In genomic region chr7:127768997-127769593, GRCm38 (mm10) we compare ENCODE assay signal across 8 mouse cellular contexts. TPM values are rescaled to one million over a fixed set of nuclear protein-coding genes. Genes with fewer than 3 reads are reported as not detected.
DNase-seq lines count a peak whose midpoint lies in the region; ATAC-seq and TF ChIP-seq lines count a peak whose summit lies in the region.

No protein-coding gene starts in this region.

- peaks cover 14% of the 10 kb centered on the region for H3K79me2 ChIP-seq in CH12.LX (replicated peaks; ENCODE audit: control insufficient read depth, extremely low read depth, insufficient read depth, poor library complexity, severe bottlenecking)

- dilution Hi-C loops in CH12.LX (cut with MboI; ENCODE audit: extremely low pct_ligation_motif_present, extremely low pct_unique_long_range_greater_than_20kb, low sequenced_read_pairs), result no loop called here

- peak; percentile 65 for DNase-seq in CH12.LX (ENCODE audit: extremely low read depth)
- DNase-seq in forebrain, embryonic 11.5 days (ENCODE audit: low spot score), result peak; percentile 87
- peak; percentile 97 for DNase-seq in kidney, postnatal 25 days
- peak; percentile 76 to 83 (median 77) for DNase-seq in liver, embryonic 14.5 days (ENCODE audit: low read depth in 3 of 3, low spot score in 3 of 3)
- DNase-seq in neural tube, embryonic 11.5 days (ENCODE audit: low spot score), result peak; percentile 89

- H3K4me3 ChIP-seq in CH12.LX (replicated peaks in 1 of 3; ENCODE audit: low read depth in 2 of 3, low read length in 2 of 3, poor library complexity in 1 of 3), result peak overlapping the region; percentile 77 to 87 (median 78)
- H3K4me3 ChIP-seq in brown adipose tissue, adult 24 weeks (ENCODE audit: insufficient read depth, low read depth, low read length), result peak overlapping the region; percentile 85
- H3K4me3 ChIP-seq in forebrain, embryonic 11.5 days (ENCODE audit: low read depth, low read length), result peak overlapping the region; percentile 35
- H3K4me3 ChIP-seq in heart, embryonic 16.5 days (ENCODE audit: low read length), result peak overlapping the region; percentile 69
- peak overlapping the region; percentile 58 to 72 for H3K4me3 ChIP-seq in liver, embryonic 14.5 days (ENCODE audit: insufficient read depth in 1 of 2, low read depth in 2 of 2, low read length in 2 of 2)
- H3K4me3 ChIP-seq in neural tube, embryonic 11.5 days (ENCODE audit: low read depth, low read length), result peak overlapping the region; percentile 45
- peak overlapping the region; percentile 89 for H3K4me3 ChIP-seq in testis, adult 2 months (ENCODE audit: control insufficient read depth, low read depth, low read length)

- TF ChIP-seq EP300 in CH12.LX (IDR thresholded peaks at IDR 0.05; ENCODE audit: low read length), result no peak
- no peak for TF ChIP-seq EP300 in liver, embryonic 14.5 days (IDR thresholded peaks at IDR 0.05; ENCODE audit: low read depth)

- WGBS in forebrain, embryonic 11.5 days, result 2% methylated on average over 16 of the region's 16 CpGs
- 2% methylated on average over 16 of the region's 16 CpGs for WGBS in heart, embryonic 16.5 days
- WGBS in liver, embryonic 14.5 days (ENCODE audit: insufficient replicate concordance), result 1% methylated on average over 16 of the region's 16 CpGs
- under 1% methylated on average over 16 of the region's 16 CpGs for WGBS in neural tube, embryonic 11.5 days

- ATAC-seq in forebrain, embryonic 11.5 days (replicated peaks; ENCODE audit: low FRiP score), result peak; percentile 90
- peak; percentile 86 for ATAC-seq in heart, embryonic 16.5 days (replicated peaks; ENCODE audit: extremely low read depth, insufficient read depth, low FRiP score)
- ATAC-seq in liver, embryonic 14.5 days (ENCODE audit: insufficient read depth), result peak; percentile 1; the same call in 1 of the 2 replicates
- peak; percentile 82 for ATAC-seq in neural tube, embryonic 11.5 days (ENCODE audit: insufficient read depth, low FRiP score, low TSS enrichment)

- in situ Hi-C loops in CH12.LX (cut with MboI; ENCODE audit: low pct_ligation_motif_present, low pct_unique_long_range_greater_than_20kb, low sequenced_read_pairs), result loop anchor here (25.0 kb wide), 1 partner anchor 407 kb away; no protein-coding TSS in a partner anchor

- peaks cover 5 to 60% of the 10 kb centered on the region in 2 experiments for H3K4me1 ChIP-seq in CH12.LX (ENCODE audit: control insufficient read depth in 1 of 2, insufficient read depth in 2 of 2)
- H3K4me1 ChIP-seq in brown adipose tissue, adult 24 weeks (ENCODE audit: control insufficient read depth, insufficient read depth, insufficient read length, low read length), result peaks cover 10% of the 10 kb centered on the region
- peaks cover 14% of the 10 kb centered on the region; the same call in 1 of the 2 replicates for H3K4me1 ChIP-seq in forebrain, embryonic 11.5 days (replicated peaks; ENCODE audit: control insufficient read depth, insufficient read depth, low read length)
- H3K4me1 ChIP-seq in heart, embryonic 16.5 days (ENCODE audit: control insufficient read depth, insufficient read depth, low read length), result peaks cover 6% of the 10 kb centered on the region; the same call in 1 of the 2 replicates
- peaks cover 35 to 53% of the 10 kb centered on the region in 2 experiments for H3K4me1 ChIP-seq in liver, embryonic 14.5 days (replicated peaks; ENCODE audit: control insufficient read depth in 2 of 2, insufficient read depth in 2 of 2, low read length in 1 of 2)
- peaks cover 13% of the 10 kb centered on the region for H3K4me1 ChIP-seq in neural tube, embryonic 11.5 days (ENCODE audit: control insufficient read depth, insufficient read depth, low read length)
- peaks cover 33% of the 10 kb centered on the region for H3K4me1 ChIP-seq in testis, adult 2 months (ENCODE audit: control insufficient read depth, insufficient read depth, low read length)

- no peak for TF ChIP-seq CTCF in CH12.LX (conservative IDR thresholded peaks at IDR 0.05 in 1 of 2, IDR thresholded peaks at IDR 0.05 in 1 of 2; ENCODE audit: low read depth in 2 of 2, low read length in 2 of 2)
- TF ChIP-seq CTCF in liver, embryonic 14.5 days (IDR thresholded peaks at IDR 0.05; ENCODE audit: low read depth), result no peak
- no peak for TF ChIP-seq CTCF in testis, adult 2 months (IDR thresholded peaks at IDR 0.05; ENCODE audit: control insufficient read depth, insufficient read depth, insufficient replicate concordance, low read depth, low read length)

- no peaks in the 10 kb centered on the region for H3K9me3 ChIP-seq in CH12.LX (replicated peaks; ENCODE audit: low read length)
- H3K9me3 ChIP-seq in forebrain, embryonic 11.5 days (ENCODE audit: control insufficient read depth, low read length), result no peaks in the 10 kb centered on the region
- H3K9me3 ChIP-seq in heart, embryonic 16.5 days (replicated peaks; ENCODE audit: control insufficient read depth, low read length), result no peaks in the 10 kb centered on the region
- no peaks in the 10 kb centered on the region for H3K9me3 ChIP-seq in liver, embryonic 14.5 days (ENCODE audit: control insufficient read depth, low read length)
- H3K9me3 ChIP-seq in neural tube, embryonic 11.5 days (ENCODE audit: control insufficient read depth, low read length), result no peaks in the 10 kb centered on the region

- H3K9ac ChIP-seq in CH12.LX (ENCODE audit: insufficient read depth, low read depth), result peak overlapping the region; percentile 9; the same call in 1 of the 2 replicates
- H3K9ac ChIP-seq in forebrain, embryonic 11.5 days (ENCODE audit: low read length), result peak overlapping the region; percentile 65; the same call in 1 of the 2 replicates
- H3K9ac ChIP-seq in heart, embryonic 16.5 days (ENCODE audit: low read length), result peak overlapping the region; percentile 85
- H3K9ac ChIP-seq in liver, embryonic 14.5 days (replicated peaks), result peak overlapping the region; percentile 90
- peak overlapping the region; percentile 77 for H3K9ac ChIP-seq in neural tube, embryonic 11.5 days (ENCODE audit: low read length)

- TF ChIP-seq POLR2A in CH12.LX (IDR thresholded peaks at IDR 0.05; ENCODE audit: low read depth, low read length), result no peak
- TF ChIP-seq POLR2A in testis, adult 2 months (IDR thresholded peaks at IDR 0.05; ENCODE audit: control insufficient read depth, low read depth, low read length), result peak; percentile 0; the same call in 1 of the 2 replicates

- no peak for TF ChIP-seq RAD21 in CH12.LX (IDR thresholded peaks at IDR 0.05; ENCODE audit: low read depth, low read length)

- no peaks in the 10 kb centered on the region for H3K27me3 ChIP-seq in CH12.LX (replicated peaks)
- H3K27me3 ChIP-seq in forebrain, embryonic 11.5 days (ENCODE audit: control insufficient read depth, insufficient read depth, low read length), result no peaks in the 10 kb centered on the region
- no peaks in the 10 kb centered on the region for H3K27me3 ChIP-seq in heart, embryonic 16.5 days (ENCODE audit: control insufficient read depth, insufficient read depth, low read length)
- no peaks in the 10 kb centered on the region for H3K27me3 ChIP-seq in liver, embryonic 14.5 days (ENCODE audit: control insufficient read depth, insufficient read depth, low read length)
- H3K27me3 ChIP-seq in neural tube, embryonic 11.5 days (ENCODE audit: control insufficient read depth, insufficient read depth, low read length), result no peaks in the 10 kb centered on the region
- no peaks in the 10 kb centered on the region for H3K27me3 ChIP-seq in testis, adult 2 months (ENCODE audit: control insufficient read depth, insufficient read depth, low read length)

- peak overlapping the region; percentile 63; the same call in 1 of the 2 replicates for H3K27ac ChIP-seq in CH12.LX (ENCODE audit: insufficient read depth, low read depth)
- H3K27ac ChIP-seq in brown adipose tissue, adult 24 weeks (replicated peaks; ENCODE audit: low read depth, low read length), result peak overlapping the region; percentile 89
- peak overlapping the region; percentile 53; the same call in 1 of the 2 replicates for H3K27ac ChIP-seq in forebrain, embryonic 11.5 days (ENCODE audit: low read depth, low read length)
- peak overlapping the region; percentile 84 for H3K27ac ChIP-seq in heart, embryonic 16.5 days (ENCODE audit: low read length)
- peak overlapping the region; percentile 93 for H3K27ac ChIP-seq in liver, embryonic 14.5 days
- H3K27ac ChIP-seq in neural tube, embryonic 11.5 days (ENCODE audit: low read depth, low read length), result peak overlapping the region; percentile 53
- H3K27ac ChIP-seq in testis, adult 2 months (ENCODE audit: control insufficient read depth, insufficient read depth, low read depth, low read length), result peak overlapping the region; percentile 98

- H3K4me2 ChIP-seq in CH12.LX (ENCODE audit: insufficient read depth, low read depth, poor library complexity, severe bottlenecking), result peak overlapping the region; percentile 39
- peak overlapping the region; percentile 63 for H3K4me2 ChIP-seq in forebrain, embryonic 11.5 days (ENCODE audit: low read depth, low read length, severe bottlenecking)
- H3K4me2 ChIP-seq in heart, embryonic 16.5 days (ENCODE audit: low read depth, low read length), result peak overlapping the region; percentile 85
- H3K4me2 ChIP-seq in liver, embryonic 14.5 days (ENCODE audit: low read depth), result peak overlapping the region; percentile 94
- H3K4me2 ChIP-seq in neural tube, embryonic 11.5 days (ENCODE audit: low read depth), result peak overlapping the region; percentile 88

- peaks cover 18 to 47% of the 10 kb centered on the region in 2 experiments for H3K36me3 ChIP-seq in CH12.LX (replicated peaks in 1 of 2; ENCODE audit: control insufficient read depth in 1 of 2, insufficient read depth in 1 of 2, low read length in 1 of 2)
- peaks cover 5% of the 10 kb centered on the region; the same call in 1 of the 2 replicates for H3K36me3 ChIP-seq in forebrain, embryonic 11.5 days (ENCODE audit: control insufficient read depth, insufficient read depth, low read length)
- peaks cover 12% of the 10 kb centered on the region for H3K36me3 ChIP-seq in heart, embryonic 16.5 days (ENCODE audit: control insufficient read depth, insufficient read depth)
- no peaks in the 10 kb centered on the region for H3K36me3 ChIP-seq in liver, embryonic 14.5 days (replicated peaks; ENCODE audit: control insufficient read depth, insufficient read depth, low read depth)
- peaks cover 19% of the 10 kb centered on the region for H3K36me3 ChIP-seq in neural tube, embryonic 11.5 days (ENCODE audit: control insufficient read depth, insufficient read depth, low read length)
- H3K36me3 ChIP-seq in testis, adult 2 months (ENCODE audit: control insufficient read depth, insufficient read depth, low read length), result no peaks in the 10 kb centered on the region

RNA-seq across cellular contexts. Expression of gene Orai3, which starts 0.5 kb away (rescaled TPM):
- total RNA-seq in CH12.LX (2012; rRNA removed) (15.7 and 16.9 TPM in 2 replicates), CH12.LX (2014; rRNA removed) (9.3 and 11.6 TPM in 2 replicates)
- 7.5 and 10.3 TPM in 2 replicates for polyA plus RNA-seq in CH12.LX (2012; ENCODE audit: insufficient read length, low read depth)
- 16.8 and 23.1 TPM in 2 replicates for polyA plus RNA-seq in brown adipose tissue, adult 24 weeks (2012; ENCODE audit: insufficient read depth, insufficient read length, missing spikeins)
- polyA plus RNA-seq in forebrain, embryonic 11.5 days (2014; fragmentation: Nextera tagmentation; extraction: Ambion mirVana), result 6.6 and 7.1 TPM in 2 replicates
- 20.3 and 21.4 TPM in 2 replicates for polyA plus RNA-seq in heart, embryonic 16.5 days (2015; fragmentation: Nextera tagmentation; extraction: Ambion mirVana)
- 6.9 and 7.2 TPM in 2 replicates for polyA plus RNA-seq in liver, embryonic 14.5 days (2012; rRNA removed)
- polyA plus RNA-seq in liver, embryonic 14.5 days (2014; fragmentation: Nextera tagmentation; extraction: Ambion mirVana), result 3.9 and 4.9 TPM in 2 replicates
- polyA plus RNA-seq in neural tube, embryonic 11.5 days (2014; fragmentation: Nextera tagmentation; extraction: Ambion mirVana), result 5.5 and 6.5 TPM in 2 replicates
- polyA plus RNA-seq in testis, adult 2 months (2012; rRNA removed), result 13.8 and 13.9 TPM in 2 replicates

RNA-seq across cellular contexts. Expression of gene Setd1a, which starts 7.4 kb away (rescaled TPM):
- 9.0 and 9.8 TPM in 2 replicates for total RNA-seq in CH12.LX (2012; rRNA removed)
- total RNA-seq in CH12.LX (2014; rRNA removed), result 3.2 and 4.5 TPM in 2 replicates
- 50.8 and 51.0 TPM in 2 replicates for polyA plus RNA-seq in CH12.LX (2012; ENCODE audit: insufficient read length, low read depth)
- 11.7 and 13.6 TPM in 2 replicates for polyA plus RNA-seq in brown adipose tissue, adult 24 weeks (2012; ENCODE audit: insufficient read depth, insufficient read length, missing spikeins)
- 28.8 and 30.7 TPM in 2 replicates for polyA plus RNA-seq in forebrain, embryonic 11.5 days (2014; fragmentation: Nextera tagmentation; extraction: Ambion mirVana)
- polyA plus RNA-seq in heart, embryonic 16.5 days (2015; fragmentation: Nextera tagmentation; extraction: Ambion mirVana), result 10.3 and 12.3 TPM in 2 replicates
- 5.7 TPM in 2 replicates for polyA plus RNA-seq in liver, embryonic 14.5 days (2012; rRNA removed)
- polyA plus RNA-seq in liver, embryonic 14.5 days (2014; fragmentation: Nextera tagmentation; extraction: Ambion mirVana), result 10.5 and 12.3 TPM in 2 replicates
- 27.2 and 28.5 TPM in 2 replicates for polyA plus RNA-seq in neural tube, embryonic 11.5 days (2014; fragmentation: Nextera tagmentation; extraction: Ambion mirVana)
- polyA plus RNA-seq in testis, adult 2 months (2012; rRNA removed), result 15.9 and 18.2 TPM in 2 replicates

RNA-seq across cellular contexts. Expression of gene Gm49388, which starts 16.3 kb away (rescaled TPM):
- total RNA-seq in CH12.LX (2012; rRNA removed) (0.98 and 2.2 TPM in 2 replicates), CH12.LX (2014; rRNA removed) (not detected in 2 replicates)
- 4.3 and 4.7 TPM in 2 replicates for polyA plus RNA-seq in CH12.LX (2012; ENCODE audit: insufficient read length, low read depth)
- polyA plus RNA-seq in brown adipose tissue, adult 24 weeks (2012; ENCODE audit: insufficient read depth, insufficient read length, missing spikeins), result 0.54 TPM in 1 of 2 replicates, not detected in the other
- not detected in 2 replicates for polyA plus RNA-seq in forebrain, embryonic 11.5 days (2014; fragmentation: Nextera tagmentation; extraction: Ambion mirVana)
- polyA plus RNA-seq in heart, embryonic 16.5 days (2015; fragmentation: Nextera tagmentation; extraction: Ambion mirVana), result not detected in 2 replicates
- 1.2 TPM in 1 of 2 replicates, not detected in the other for polyA plus RNA-seq in liver, embryonic 14.5 days (2012; rRNA removed)
- polyA plus RNA-seq in liver, embryonic 14.5 days (2014; fragmentation: Nextera tagmentation; extraction: Ambion mirVana), result not detected in 2 replicates
- polyA plus RNA-seq in neural tube, embryonic 11.5 days (2014; fragmentation: Nextera tagmentation; extraction: Ambion mirVana), result not detected in 2 replicates
- not detected in 2 replicates for polyA plus RNA-seq in testis, adult 2 months (2012; rRNA removed)

RNA-seq across cellular contexts. Expression of gene Fbxl19, which starts 24.8 kb away (rescaled TPM):
- total RNA-seq in CH12.LX (2012; rRNA removed) (25.1 and 28.2 TPM in 2 replicates), CH12.LX (2014; rRNA removed) (22.4 and 22.6 TPM in 2 replicates)
- 29.3 and 31.7 TPM in 2 replicates for polyA plus RNA-seq in CH12.LX (2012; ENCODE audit: insufficient read length, low read depth)
- polyA plus RNA-seq in brown adipose tissue, adult 24 weeks (2012; ENCODE audit: insufficient read depth, insufficient read length, missing spikeins), result 2.7 and 3.2 TPM in 2 replicates
- 7.9 and 9.7 TPM in 2 replicates for polyA plus RNA-seq in forebrain, embryonic 11.5 days (2014; fragmentation: Nextera tagmentation; extraction: Ambion mirVana)
- polyA plus RNA-seq in heart, embryonic 16.5 days (2015; fragmentation: Nextera tagmentation; extraction: Ambion mirVana), result 1.3 and 2.1 TPM in 2 replicates
- polyA plus RNA-seq in liver, embryonic 14.5 days (2012; rRNA removed), result 10.8 and 11.3 TPM in 2 replicates
- 0.85 and 1.1 TPM in 2 replicates for polyA plus RNA-seq in liver, embryonic 14.5 days (2014; fragmentation: Nextera tagmentation; extraction: Ambion mirVana)
- polyA plus RNA-seq in neural tube, embryonic 11.5 days (2014; fragmentation: Nextera tagmentation; extraction: Ambion mirVana), result 6.7 and 7.7 TPM in 2 replicates
- polyA plus RNA-seq in testis, adult 2 months (2012; rRNA removed), result 36.9 and 37.2 TPM in 2 replicates

RNA-seq across cellular contexts. Expression of gene Hsd3b7, which starts 31.3 kb away (rescaled TPM):
- total RNA-seq in CH12.LX (2012; rRNA removed), result 2.9 and 4.2 TPM in 2 replicates
- 5.9 and 6.8 TPM in 2 replicates for total RNA-seq in CH12.LX (2014; rRNA removed)
- 0.99 and 2.1 TPM in 2 replicates for polyA plus RNA-seq in CH12.LX (2012; ENCODE audit: insufficient read length, low read depth)
- polyA plus RNA-seq in brown adipose tissue, adult 24 weeks (2012; ENCODE audit: insufficient read depth, insufficient read length, missing spikeins), result 39.6 and 47.1 TPM in 2 replicates
- 6.5 and 7.9 TPM in 2 replicates for polyA plus RNA-seq in forebrain, embryonic 11.5 days (2014; fragmentation: Nextera tagmentation; extraction: Ambion mirVana)
- polyA plus RNA-seq in heart, embryonic 16.5 days (2015; fragmentation: Nextera tagmentation; extraction: Ambion mirVana), result 24.5 and 24.9 TPM in 2 replicates
- 44.8 and 45.5 TPM in 2 replicates for polyA plus RNA-seq in liver, embryonic 14.5 days (2012; rRNA removed)
- polyA plus RNA-seq in liver, embryonic 14.5 days (2014; fragmentation: Nextera tagmentation; extraction: Ambion mirVana), result 44.8 and 45.5 TPM in 2 replicates
- 7.1 and 8.3 TPM in 2 replicates for polyA plus RNA-seq in neural tube, embryonic 11.5 days (2014; fragmentation: Nextera tagmentation; extraction: Ambion mirVana)
- polyA plus RNA-seq in testis, adult 2 months (2012; rRNA removed), result 6.1 and 7.1 TPM in 2 replicates

Comparison
In these comparisons a context has a peak if more than half of its experiments do, and no peak if none do; other contexts are left out.
1. Peak in every context shown above with its lines: DNase-seq, ATAC-seq, H3K4me3 ChIP-seq and H3K27ac ChIP-seq.
2. H3K4me2 ChIP-seq: peak in every context shown above with its lines; median percentile 94 in liver, embryonic 14.5 days; 88 in neural tube, embryonic 11.5 days; 85 in heart, embryonic 16.5 days; 63 in forebrain, embryonic 11.5 days; 39 in CH12.LX.
3. H3K4me3 ChIP-seq: peak in every context shown above with its lines; median percentile 89 in testis, adult 2 months; 85 in brown adipose tissue, adult 24 weeks; 78 in CH12.LX; 69 in heart, embryonic 16.5 days; 65 in liver, embryonic 14.5 days; 45 in neural tube, embryonic 11.5 days; 35 in forebrain, embryonic 11.5 days.
4. H3K9ac ChIP-seq: peak in every context shown above with its lines; median percentile 90 in liver, embryonic 14.5 days; 85 in heart, embryonic 16.5 days; 77 in neural tube, embryonic 11.5 days; 65 in forebrain, embryonic 11.5 days; 9 in CH12.LX.
5. ATAC-seq: peak in every context shown above with its lines; median percentile 90 in forebrain, embryonic 11.5 days; 86 in heart, embryonic 16.5 days; 82 in neural tube, embryonic 11.5 days; 1 in liver, embryonic 14.5 days.